Mouse (Mus musculus): ENCODE measurements at regions not wholly inside any gene's neighbourhood (a gene's known extent, or its start where the extent isn't known, plus 50 kb on each side); places are given as distances from the start of the nearest gene placed in this dataset.

DNA sequence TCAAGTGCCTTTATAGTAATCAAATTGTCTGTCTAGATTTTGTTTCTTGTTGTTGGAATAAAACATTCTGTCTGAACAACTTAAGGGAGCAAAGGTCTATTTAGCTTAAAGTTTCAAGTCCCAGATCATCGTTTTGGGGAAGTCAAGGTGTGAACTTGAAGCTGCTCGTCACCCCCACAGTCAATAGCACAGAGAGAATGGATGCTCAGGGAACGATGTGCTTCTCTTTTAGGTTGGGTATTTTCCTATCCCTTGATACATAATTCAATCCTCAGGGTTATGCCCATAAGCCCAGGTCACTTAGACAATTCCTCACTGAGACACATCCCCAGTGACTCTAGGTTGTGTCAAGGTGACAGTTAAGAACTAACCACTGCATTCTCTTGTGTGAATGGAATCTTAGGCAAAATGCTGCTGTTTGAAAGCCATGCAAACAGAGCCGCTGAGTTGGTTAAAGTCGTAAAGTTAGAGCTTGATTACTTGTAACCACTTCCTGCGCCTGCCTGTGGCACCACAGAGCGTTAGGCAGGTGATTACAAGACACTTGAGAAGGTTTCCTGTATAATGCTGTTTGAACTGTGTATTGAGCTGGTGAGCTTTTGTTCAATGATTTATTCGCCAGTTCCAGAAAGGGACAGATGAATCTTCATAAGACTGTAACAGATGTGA is 170.2 kb downstream of the Btg1 start:
- no peak for DNase-seq (ENCODE audit: low spot score in 2 of 2)

DNA sequence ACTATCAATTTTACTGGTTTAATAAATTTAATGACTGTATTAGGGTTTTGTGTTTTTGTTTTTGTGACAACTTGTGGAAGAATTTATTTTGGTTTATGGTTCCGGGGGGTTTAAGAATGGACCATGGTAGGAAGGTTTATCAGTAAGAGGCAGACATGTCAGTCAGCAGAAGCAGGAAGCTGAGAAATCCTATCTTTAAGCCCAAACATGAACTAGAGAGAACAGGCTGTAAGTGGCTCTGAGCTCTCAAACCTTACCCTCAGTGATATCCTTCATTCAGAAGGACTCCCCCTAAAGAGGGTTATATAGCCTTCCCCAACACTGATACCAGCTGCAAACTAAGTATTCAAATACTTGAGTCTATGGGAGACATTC is 170.8 kb downstream of the Btg1 start:
- no peak for DNase-seq (ENCODE audit: low spot score in 2 of 2)

- no peak for DNase-seq (ENCODE audit: low spot score in 2 of 2)
These were observed 171.7 kb downstream of the Btg1 start for GRCm38 (mm10) chr10:96788352-96789016.

GRCm38 (mm10) chr10:96797116-96797515 is 180.3 kb downstream of the Btg1 start:
- DNase-seq (ENCODE audit: low spot score in 2 of 2), result no peak

DNA sequence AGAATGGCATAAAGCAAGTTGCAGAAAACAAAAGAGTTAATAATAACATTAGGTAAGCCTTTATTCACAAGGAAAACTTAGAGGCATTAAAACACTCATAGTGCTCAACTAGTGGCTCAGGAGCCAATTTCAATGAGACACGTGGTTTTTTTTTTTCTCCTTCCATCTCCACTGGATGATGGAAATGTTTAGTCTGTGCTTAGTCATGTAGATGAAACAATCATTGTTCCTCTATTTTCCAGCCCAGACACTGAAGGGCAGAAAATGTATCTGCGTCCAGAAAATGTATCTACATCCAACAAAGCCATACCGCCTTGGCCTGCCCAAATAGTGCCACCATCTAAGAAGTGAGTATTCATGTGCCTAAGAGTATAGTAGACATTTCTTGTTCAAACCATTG is 184.0 kb downstream of the Btg1 start:
- no peak for DNase-seq (ENCODE audit: low spot score in 2 of 2)

GRCm38 (mm10) chr10:96804030-96804784 is 187.4 kb downstream of the Btg1 start:
- DNase-seq (ENCODE audit: low spot score in 2 of 2), result no peak

GRCm38 (mm10) chr10:96806579-96806978 is 189.8 kb downstream of the Btg1 start:
- no peak for DNase-seq (ENCODE audit: low spot score in 2 of 2)

- DNase-seq (ENCODE audit: low spot score in 2 of 2), result no peak
These were observed 205.0 kb downstream of the Btg1 start for GRCm38 (mm10) chr10:96821852-96822251.

GRCm38 (mm10) chr10:96822344-96823335 is 205.8 kb downstream of the Btg1 start:
- DNase-seq (ENCODE audit: low spot score in 2 of 2), result no peak

DNA sequence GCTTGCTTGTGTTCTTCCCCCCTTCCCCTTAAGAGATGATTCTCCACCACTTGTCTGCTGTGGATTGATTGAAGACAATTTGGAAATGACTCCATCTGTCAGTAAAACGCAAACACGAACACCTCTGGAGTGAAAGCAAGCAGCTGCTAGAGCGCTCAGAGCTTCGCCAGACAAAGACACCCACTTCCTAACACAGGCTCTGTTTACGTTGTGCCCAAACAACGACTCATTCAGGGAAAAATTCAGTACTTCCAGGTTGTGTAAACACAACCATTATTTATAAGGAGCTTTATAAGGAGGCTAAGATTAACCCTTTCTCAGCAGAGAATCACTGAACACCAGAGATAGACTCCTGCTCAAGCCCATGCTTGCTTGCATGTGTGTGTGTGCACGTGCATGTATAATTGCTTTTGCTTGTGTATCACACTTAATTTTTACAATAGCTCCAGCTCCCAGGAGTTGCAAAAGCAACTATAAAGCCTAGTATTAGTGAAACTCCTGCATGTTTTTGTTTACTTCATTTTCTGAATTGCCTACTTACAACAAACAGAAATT is 209.5 kb downstream of the Btg1 start:
- DNase-seq (ENCODE audit: low spot score in 2 of 2), result no peak

DNA sequence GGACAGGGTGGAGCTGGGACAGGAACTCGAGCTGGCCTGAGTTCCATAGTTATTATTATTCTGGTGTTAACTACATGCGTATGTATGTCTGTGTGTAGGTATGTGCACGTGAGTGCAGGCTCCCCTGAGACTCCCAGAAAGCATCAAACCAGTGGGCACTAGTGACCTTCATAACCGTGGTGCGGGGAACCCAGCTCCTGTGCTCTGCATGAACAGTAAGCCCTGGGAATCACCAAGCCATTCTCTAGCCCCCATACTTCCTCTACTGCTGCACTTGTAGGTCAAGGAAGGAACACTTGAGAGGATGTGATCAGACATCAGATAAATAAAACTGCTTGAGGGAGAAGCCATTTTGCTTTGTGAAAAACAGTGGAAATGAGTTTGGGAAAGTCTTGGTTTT is 211.2 kb downstream of the Btg1 start:
- no peak for DNase-seq (ENCODE audit: low spot score in 2 of 2)

DNA sequence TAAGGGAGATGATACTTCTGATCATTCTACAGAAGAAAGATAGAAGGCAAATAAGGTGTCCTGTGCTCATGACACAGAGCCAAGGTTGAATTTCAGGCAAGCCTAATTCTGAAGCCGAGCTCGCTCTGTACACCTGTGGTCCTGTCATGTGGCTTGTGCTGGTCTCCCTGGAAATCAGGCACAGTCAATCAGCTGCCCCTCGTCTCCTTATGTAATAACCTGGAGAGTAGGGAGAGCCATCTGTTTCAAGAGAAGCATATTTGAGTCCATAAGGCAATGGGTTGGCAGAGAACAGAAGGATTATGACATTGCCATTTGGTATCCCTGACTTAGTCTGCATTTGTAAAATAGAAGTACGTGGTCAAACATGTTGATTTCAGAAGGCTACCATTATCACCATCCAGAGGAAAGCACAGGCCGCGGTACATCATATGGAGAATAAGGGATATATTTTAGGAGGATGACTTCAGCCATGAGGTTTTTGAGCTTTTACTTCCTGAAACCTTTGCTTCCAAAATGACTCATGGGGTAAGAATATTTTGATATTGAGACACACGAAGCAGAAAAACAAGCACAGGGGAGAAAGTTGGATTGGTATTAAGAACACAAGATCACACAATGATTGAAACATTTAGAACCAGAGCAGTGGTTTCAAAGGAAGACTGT is 211.9 kb downstream of the Btg1 start:
- DNase-seq (ENCODE audit: low spot score in 2 of 2), result no peak

DNA sequence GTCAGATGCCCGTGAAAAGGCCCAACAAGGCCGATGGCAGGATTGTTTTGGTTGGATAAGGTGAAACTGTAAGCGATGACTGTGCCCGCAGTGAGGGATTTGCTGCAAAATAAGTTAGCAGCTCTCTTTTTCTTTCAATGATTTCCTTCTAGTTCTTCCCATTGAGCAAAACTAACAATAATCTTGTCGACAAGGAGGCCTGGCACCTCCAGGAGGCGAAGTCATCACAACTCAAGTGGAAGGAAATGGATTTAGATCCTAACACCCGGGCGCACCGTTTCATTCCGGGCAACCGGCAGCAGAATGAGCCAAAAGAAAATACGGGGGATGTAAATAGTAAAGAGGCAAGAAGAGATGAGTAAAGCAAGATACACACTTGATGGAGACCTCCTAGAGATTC is 214.3 kb downstream of the Btg1 start:
- DNase-seq (ENCODE audit: low spot score in 2 of 2), result no peak

- no peak for DNase-seq (ENCODE audit: low spot score in 2 of 2)
These were observed 220.4 kb downstream of the Btg1 start for GRCm38 (mm10) chr10:96837230-96837629.

GRCm38 (mm10) chr10:96841128-96841527 is 224.3 kb downstream of the Btg1 start:
- DNase-seq (ENCODE audit: low spot score in 2 of 2), result no peak

GRCm38 (mm10) chr10:96841956-96842355 is 225.2 kb downstream of the Btg1 start:
- no peak for DNase-seq (ENCODE audit: low spot score in 2 of 2)

- DNase-seq (ENCODE audit: low spot score in 2 of 2), result no peak
These were observed 229.1 kb downstream of the Btg1 start for GRCm38 (mm10) chr10:96845906-96846305.

GRCm38 (mm10) chr10:96847028-96847427 is 230.2 kb downstream of the Btg1 start:
- no peak for DNase-seq (ENCODE audit: low spot score in 2 of 2)

DNA sequence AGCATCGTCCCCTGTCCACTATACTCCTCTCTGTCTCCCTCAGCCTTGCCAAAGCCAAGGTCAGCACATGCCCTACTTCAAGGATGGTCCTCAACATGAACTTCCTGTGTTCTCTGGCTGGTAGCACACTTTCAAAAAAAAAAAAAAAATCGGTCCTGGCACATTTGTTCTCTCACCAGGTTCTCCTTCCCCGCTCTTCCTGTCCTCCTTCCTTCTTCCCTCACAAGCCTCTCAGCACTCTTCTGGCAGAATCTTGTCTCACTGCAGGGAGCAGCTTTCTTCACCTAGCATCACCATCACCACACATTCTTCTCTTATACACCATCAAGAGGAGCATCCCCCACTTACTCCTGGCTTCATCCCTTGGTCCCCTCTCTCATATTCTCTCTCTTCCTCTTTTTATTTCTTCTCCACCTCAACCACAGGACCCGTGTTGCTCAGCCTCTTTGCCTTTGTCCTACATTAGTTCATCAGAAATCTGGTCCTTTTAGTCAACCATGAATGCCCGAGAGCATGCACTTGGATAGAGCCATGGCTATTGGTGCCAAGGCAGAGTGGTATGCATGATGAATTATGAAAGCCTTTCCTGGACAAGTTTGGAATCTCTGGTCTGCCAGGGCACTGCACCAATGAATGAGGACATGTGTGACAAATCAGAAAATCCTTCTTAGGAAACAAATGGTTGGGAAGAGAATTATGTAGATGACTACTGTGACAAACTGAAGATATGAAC is 230.8 kb downstream of the Btg1 start:
- DNase-seq (ENCODE audit: low spot score in 2 of 2), result no peak

- DNase-seq (ENCODE audit: low spot score in 2 of 2), result no peak
These were observed 231.7 kb downstream of the Btg1 start for GRCm38 (mm10) chr10:96848496-96848895.
